Mouse (Mus musculus): ENCODE results near the gene Ldhal6b. TPM values are rescaled to one million over a fixed set of nuclear protein-coding genes. Genes with fewer than 3 reads are reported as not detected.

The Ldhal6b gene
- total and polyA plus RNA-seq, 2 experiments from 2014 or later, result 1.3 TPM; not detected in 1

DNA sequence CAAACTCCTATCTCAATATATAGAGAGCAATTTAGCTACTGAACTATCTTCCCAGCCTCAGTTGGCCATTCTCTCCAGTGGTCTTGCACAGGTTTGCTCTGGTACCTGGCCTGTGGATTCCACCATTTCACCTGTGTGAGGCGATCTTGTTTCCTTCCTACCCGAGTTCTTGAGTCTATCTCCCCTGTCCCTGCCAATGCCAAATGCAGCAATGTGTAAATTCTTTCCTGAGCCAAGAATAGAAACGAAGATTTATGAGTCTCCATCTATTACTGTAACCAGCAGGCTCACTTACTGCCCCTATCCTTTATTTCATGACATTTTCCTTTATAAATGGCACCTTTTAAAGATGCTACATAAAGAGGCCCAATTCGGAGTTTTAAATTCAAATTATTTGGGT is 47.5 kb downstream of the Ldhal6b start:
- 53% methylated on average over 4 of the region's 4 CpGs for WGBS
- no peaks in the 10 kb centered on the region for H3K9me3 ChIP-seq (ENCODE audit: low read length)
- H3K9ac ChIP-seq, result no peak overlapping the region
- DNase-seq, result no peak
- TF ChIP-seq CTCF (IDR thresholded peaks at IDR 0.05; ENCODE audit: low read depth), result no peak
- H3K4me1 ChIP-seq (ENCODE audit: insufficient read depth), result no peaks in the 10 kb centered on the region
- H3K36me3 ChIP-seq (ENCODE audit: insufficient read depth), result no peaks in the 10 kb centered on the region
- H3K27me3 ChIP-seq (ENCODE audit: insufficient read depth, low read length), result no peaks in the 10 kb centered on the region
- no peak for ATAC-seq
- H3K27ac ChIP-seq (ENCODE audit: low read depth, low read length), result no peak overlapping the region
- no peak overlapping the region for H3K4me3 ChIP-seq (ENCODE audit: low read depth, low read length)
- H3K4me2 ChIP-seq (ENCODE audit: low read depth), result no peak overlapping the region

Small RNAs within 50 kb of the gene (microRNA-seq; reads per million reads assigned to microRNA genes)
- gene Gm22475, result 0 reads per million in 2 experiments

Other genes with a start within 250 kb of the Ldhal6b start
- gene Tmem242, start 21.5 kb upstream of the Ldhal6b start, total RNA-seq (2014; rRNA removed), result 96.4 and 180 TPM in 2 replicates
- 122 and 123 TPM in 2 replicates for gene Tmem242, start 21.5 kb upstream of the Ldhal6b start, polyA plus RNA-seq (2015; fragmentation: Nextera tagmentation; extraction: Ambion mirVana)
- 16.3 and 16.7 TPM in 2 replicates for gene Zdhhc14, start 73.8 kb upstream of the Ldhal6b start, total RNA-seq (2014; rRNA removed)
- gene Zdhhc14, start 73.8 kb upstream of the Ldhal6b start, polyA plus RNA-seq (2015; fragmentation: Nextera tagmentation; extraction: Ambion mirVana), result 6.7 and 9.9 TPM in 2 replicates

All from forebrain, postnatal 0 days (tissue).